Mouse (Mus musculus) lung, adult 18-20 months (tissue): ENCODE results near the gene C2cd2.
"Not testable (repeated sequence)": the region's sequence is repeated elsewhere in the genome, so short reads cannot be mapped to it uniquely, and the experiment has no call there.

Experiments
- DNase-seq, 2 experiments: peaks; one replicate each; pipeline ENCODE4 v3.0.0; 2022; ENCODE audit warnings: mixed read lengths in 2 of 2

The C2cd2 gene

DNA sequence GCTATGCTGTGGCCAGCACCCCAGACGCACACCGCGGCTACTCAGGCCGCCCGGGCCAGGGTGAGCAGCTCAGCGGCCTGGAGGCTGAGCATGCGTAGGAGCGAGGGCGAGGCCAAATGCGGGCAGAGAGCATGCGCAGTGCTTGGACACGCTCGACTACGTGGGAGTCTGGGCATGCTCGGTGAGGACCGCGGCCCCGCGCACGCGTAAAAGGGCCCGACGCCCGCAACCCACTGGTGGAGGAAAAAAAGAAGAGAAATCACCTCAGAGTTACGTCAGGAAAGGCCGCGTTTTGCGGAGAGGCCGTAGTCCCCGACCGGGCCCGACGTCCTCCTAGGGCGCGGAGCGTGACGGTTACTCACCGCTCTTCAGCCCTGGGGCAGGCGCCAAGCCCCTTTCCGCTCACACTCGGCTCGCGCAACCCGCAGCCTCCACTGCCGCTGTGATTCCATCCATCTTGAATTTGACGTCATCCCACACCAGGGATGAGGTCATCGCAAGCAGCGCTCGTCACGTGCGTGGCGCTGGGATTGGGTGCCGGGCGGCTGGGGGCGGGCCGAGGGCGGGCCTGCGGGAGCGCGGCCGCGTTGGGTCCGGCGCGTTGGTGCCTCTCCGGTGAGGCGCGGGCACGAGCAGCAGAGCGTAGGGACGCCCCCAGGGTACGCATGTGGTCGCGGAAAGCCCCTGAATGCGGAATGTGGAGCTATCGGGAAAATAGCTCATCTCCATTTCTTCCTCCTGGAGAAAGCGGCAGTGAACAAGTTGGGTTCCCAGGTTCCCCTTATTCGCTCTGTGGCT, at the start of gene C2cd2, which contains the start of gene Zbtb21:
Gene C2cd2, minus strand, starts transcription at position 448 of the 798 bp plus-strand sequence.
Gene Zbtb21, minus strand, starts transcription at position 472 of the 798 bp plus-strand sequence.
- peak; percentile 96 to 97 for DNase-seq

- not testable (repeated sequence) for DNase-seq
Measured at GRCm38 (mm10) chr16:97997383-97997731, 35.0 kb upstream of the C2cd2 start.

DNA sequence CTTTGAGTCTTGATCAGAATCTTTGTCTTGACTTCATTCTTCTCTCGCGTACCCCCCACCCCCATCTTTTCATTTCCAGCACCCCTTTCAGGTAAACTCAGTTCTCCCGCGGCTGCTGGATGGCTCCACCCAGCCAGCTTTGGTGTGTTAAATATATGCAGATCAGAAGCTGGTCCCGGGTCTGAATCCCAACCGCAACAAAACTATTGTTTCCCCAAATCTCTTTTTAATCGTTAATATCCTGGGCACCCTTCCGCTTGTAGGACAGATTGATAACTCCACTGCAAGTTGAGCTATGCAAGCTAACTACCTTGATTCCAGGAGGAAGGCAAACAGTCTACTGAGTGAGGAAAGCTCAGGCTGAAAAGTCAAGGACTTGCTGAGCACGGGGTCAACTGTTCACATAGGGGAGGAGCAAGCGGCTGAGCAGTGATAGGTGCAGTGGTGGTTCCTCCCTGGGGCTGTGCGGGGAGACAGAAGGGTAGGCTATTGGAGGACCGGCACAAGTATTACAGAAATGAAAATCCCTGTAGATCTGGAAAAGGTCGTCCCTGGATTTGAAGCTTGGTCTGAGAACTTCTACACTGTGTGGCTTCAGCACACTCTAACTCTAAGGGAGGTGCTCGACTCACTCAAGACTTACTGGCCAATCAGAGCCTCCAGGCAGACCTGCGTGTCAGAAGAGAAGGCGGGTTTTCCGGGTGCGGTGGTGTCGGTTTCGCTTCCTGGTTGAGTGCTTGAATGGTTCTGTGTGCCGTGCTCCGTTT, 34.4 kb upstream of the C2cd2 start, which contains the start of gene B230307C23Rik:
Gene B230307C23Rik, plus strand, starts transcription at position 700 of the 767 bp plus-strand sequence.
- DNase-seq: peak; percentile 91 to 93

DNA sequence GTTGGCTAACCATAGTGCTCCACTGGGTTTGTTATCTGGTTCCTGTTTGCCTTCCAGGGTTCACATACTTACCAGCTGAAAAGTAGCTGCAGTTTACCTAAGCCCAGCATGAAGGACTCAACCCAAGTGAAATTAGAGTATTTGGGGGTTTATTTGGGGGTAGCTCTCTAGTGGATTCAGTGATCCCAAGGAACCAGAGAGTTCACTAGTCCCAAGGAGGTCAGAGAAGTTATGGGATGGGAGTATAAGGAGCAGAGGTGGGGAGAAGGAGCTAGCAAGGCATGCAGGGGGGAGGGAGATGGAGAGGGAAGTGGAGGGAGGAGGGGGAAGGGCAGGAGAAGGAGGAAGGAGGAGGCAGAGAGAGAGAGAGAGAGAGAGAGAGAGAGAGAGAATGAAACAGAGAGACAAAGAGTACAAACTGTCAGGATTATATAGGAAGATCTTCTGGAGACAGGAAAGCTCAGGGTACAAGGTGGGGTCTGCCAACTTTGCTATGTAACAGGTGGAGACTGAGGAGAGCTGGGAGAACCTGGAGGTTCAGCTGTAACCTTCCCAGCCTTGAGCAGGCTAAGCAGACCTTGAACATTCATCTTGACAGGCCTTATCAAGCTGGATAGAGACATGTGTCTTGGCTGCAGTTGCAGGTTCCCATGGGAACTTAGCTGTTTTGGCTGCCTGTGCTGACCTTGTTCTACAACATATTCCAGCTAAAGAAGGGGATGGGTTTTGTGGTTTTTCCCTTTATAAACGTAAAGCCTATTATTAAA, 33.6 kb upstream of the C2cd2 start:
- peak; percentile 25 to 37 for DNase-seq

GRCm38 (mm10) chr16:97992477-97992876, 30.1 kb upstream of the C2cd2 start:
- DNase-seq: not testable (repeated sequence)

- DNase-seq: no peak
Measured at GRCm38 (mm10) chr16:97991517-97991916, 29.1 kb upstream of the C2cd2 start.

GRCm38 (mm10) chr16:97984589-97984988, 22.2 kb upstream of the C2cd2 start:
- DNase-seq: no peak

DNA sequence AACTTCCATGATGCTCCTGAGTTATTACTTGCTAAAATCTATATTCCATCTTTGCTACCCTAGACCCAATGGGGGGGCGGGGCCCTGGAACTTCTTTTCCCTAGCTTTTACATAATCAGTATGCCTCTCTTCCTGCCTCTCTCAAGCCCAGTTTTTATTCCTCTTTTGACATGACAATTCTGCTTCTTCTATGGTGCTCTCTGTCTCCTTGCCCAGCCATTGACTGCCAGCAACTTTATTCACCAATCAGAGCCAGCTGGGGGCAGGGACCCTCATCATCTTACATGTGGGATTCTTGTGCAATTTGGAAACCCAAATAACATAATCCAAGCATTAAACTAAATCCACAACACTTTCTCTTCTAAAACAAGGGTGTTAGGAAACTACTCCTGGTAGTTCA, 19.0 kb upstream of the C2cd2 start:
- no peak for DNase-seq

- DNase-seq: no peak
Measured at GRCm38 (mm10) chr16:97977722-97978121, 15.3 kb upstream of the C2cd2 start.

- DNase-seq: no peak
Measured at GRCm38 (mm10) chr16:97977277-97977676, 14.9 kb upstream of the C2cd2 start.

- no peak for DNase-seq
Measured at GRCm38 (mm10) chr16:97963956-97964540, 1.6 kb upstream of the C2cd2 start.

- no peak for DNase-seq
Measured at GRCm38 (mm10) chr16:97961381-97962150, 832 bp downstream of the C2cd2 start.

GRCm38 (mm10) chr16:97960348-97960747, 2.0 kb downstream of the C2cd2 start:
- no peak for DNase-seq

DNA sequence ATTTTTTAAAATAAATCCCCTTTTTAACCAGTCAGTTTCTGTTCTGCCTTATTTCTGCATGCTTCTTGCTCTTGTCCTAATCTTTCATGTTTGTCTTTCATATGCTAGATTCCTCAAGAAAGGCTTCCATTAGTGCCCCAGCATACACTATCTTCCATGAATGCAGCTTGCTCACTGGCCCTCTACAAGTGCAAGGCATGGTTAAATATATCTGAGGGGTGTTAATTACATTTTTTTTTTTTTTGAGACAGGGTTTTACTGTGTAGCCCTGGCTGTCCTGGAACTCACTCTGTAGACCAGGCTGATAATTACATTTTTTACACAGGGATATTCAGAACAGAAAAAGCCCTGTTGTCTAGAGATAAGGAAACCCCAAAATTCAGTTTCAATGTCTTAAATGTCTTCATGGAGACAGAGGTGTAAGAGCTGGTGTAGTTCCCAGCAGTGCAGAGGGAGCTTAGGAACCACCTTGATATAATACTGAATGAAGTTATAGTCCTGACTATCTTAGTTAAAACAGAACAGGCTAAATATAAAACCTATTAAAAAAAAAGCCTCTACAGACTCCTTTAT, 3.9 kb downstream of the C2cd2 start:
- no peak for DNase-seq

DNA sequence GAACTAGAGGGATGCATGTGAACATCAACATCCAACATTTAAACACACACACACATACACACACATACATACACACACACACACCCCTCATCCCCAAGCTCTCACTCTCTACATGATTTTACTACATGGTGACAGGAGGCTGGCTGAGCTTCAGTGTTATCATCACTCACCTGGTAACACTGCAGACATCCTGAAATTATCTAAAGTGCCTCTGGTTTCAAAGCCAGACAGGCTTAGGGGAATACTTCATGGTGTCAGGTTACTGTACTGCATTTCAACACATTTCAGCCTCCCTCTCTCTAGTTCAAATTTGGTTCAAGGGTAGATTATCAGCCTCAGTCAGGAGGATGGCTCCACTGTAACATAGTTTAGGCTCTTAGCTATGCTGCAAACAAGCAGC, 4.8 kb downstream of the C2cd2 start:
- no peak for DNase-seq

- no peak for DNase-seq
Measured at GRCm38 (mm10) chr16:97956011-97956410, 6.4 kb downstream of the C2cd2 start.

GRCm38 (mm10) chr16:97953300-97953699, 9.1 kb downstream of the C2cd2 start:
- DNase-seq: no peak

DNA sequence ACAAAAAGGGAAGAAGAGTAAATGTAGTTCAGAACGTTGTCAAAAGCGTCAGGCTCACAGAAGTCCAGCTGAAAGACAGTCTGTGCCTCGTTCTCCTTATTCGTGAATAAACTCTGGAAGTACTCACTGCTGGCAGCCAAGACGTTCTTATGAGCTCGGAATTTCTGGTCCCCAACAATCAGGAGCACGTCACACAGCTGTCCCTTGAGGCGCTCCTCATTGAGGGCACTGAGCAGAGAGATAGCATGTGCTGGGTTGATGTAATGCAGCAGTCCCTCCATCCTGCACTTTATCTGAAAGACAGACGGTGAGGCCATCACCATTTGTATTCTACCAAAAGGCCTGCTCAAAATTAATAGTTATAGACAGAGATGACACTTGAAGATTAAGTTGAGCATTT, 9.6 kb downstream of the C2cd2 start:
- DNase-seq: no peak

- no peak for DNase-seq
Measured at GRCm38 (mm10) chr16:97952371-97952770, 10.0 kb downstream of the C2cd2 start.

DNA sequence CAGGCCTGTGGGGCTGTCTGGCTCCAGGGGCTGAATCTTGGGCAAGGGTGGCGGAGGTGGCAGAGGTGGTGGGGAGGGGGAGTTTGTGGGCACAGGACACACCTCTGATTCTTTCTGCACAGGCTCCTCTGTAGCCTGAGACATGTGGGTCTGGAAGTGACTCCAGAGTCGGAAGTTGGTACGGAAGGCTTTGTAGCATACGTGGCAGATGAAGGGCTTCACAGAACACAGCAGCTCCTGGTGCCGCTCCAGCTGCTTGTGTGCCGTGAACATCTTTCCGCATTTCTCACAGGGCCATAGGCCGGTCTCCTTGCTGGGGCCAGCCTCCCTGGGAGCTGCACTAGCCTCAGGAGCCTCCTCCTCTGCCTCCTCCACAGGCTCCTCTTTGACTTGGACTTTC, 12.3 kb downstream of the C2cd2 start:
- DNase-seq: no peak

- no peak for DNase-seq
Measured at GRCm38 (mm10) chr16:97948836-97949235, 13.6 kb downstream of the C2cd2 start.

GRCm38 (mm10) chr16:97946993-97947392, 15.4 kb downstream of the C2cd2 start:
- not testable (repeated sequence) for DNase-seq
